Mouse (Mus musculus) liver, embryonic 14.5 days (tissue): ENCODE results near the gene Nsmce3. TPM values are rescaled to one million over a fixed set of nuclear protein-coding genes. Genes with fewer than 3 reads are reported as not detected.

Source experiments
- ATAC-seq: fragments of 200-750 bp; cut with Nextera tagmentation; 2 replicates; pipeline ENCODE4 v1.8.0; 2017; ENCODE audit warnings: moderate number of reproducible peaks, mild to moderate bottlenecking, moderate library complexity; ENCODE audit not compliant: insufficient read depth
- DNase-seq, 3 experiments: peaks; one replicate each; pipeline ENCODE4 v3.0.0-alpha.2; 2012 to 2013; ENCODE audit warnings: low read depth in 3 of 3, low spot score in 3 of 3
- H3K27ac ChIP-seq: fragments of 300-500 bp; sonication (generic); 2 replicates; pipeline ENCODE4 v1.5.1; 2014; ENCODE audit warnings: moderate library complexity, mild to moderate bottlenecking, control low read depth, inconsistent platforms
- H3K27me3 ChIP-seq: fragments of 300-500 bp; sonication (generic); 2 replicates; pipeline ENCODE4 v1.6.1; 2014; ENCODE audit warnings: mild to moderate bottlenecking, low read length, moderate library complexity; ENCODE audit not compliant: control insufficient read depth, insufficient read depth
- H3K36me3 ChIP-seq: fragments of 300-500 bp; sonication (generic); replicated peaks from 2 replicates; pipeline ENCODE4 v1.6.1; 2014; ENCODE audit warnings: low read depth; ENCODE audit not compliant: control insufficient read depth, insufficient read depth
- H3K4me1 ChIP-seq, 2 experiments: fragments of 200-500 bp in 1 of 2; fragments of 300-500 bp in 1 of 2; sonication (generic) in 1 of 2; replicated peaks; 2 replicates each; pipeline ENCODE4 v1.6.1; 2012 to 2014; ENCODE audit warnings: antibody characterized with exemption in 1 of 2, inconsistent platforms in 1 of 2, low read length in 1 of 2; ENCODE audit not compliant: control insufficient read depth in 2 of 2, insufficient read depth in 2 of 2
- H3K4me2 ChIP-seq: fragments of 300-500 bp; sonication (generic); 2 replicates; pipeline ENCODE4 v1.6.1; 2014; ENCODE audit warnings: low read depth, mild to moderate bottlenecking, control low read depth, moderate library complexity
- H3K4me3 ChIP-seq, 2 experiments: fragments of 200-500 bp in 1 of 2; fragments of 300-500 bp in 1 of 2; sonication (generic) in 1 of 2; 2 replicates each; pipeline ENCODE4 v1.5.1; 2012 to 2014; ENCODE audit warnings: low read depth in 2 of 2, low read length in 2 of 2, mild to moderate bottlenecking in 2 of 2, control low read depth in 1 of 2, inconsistent platforms in 1 of 2, moderate library complexity in 1 of 2; ENCODE audit not compliant: insufficient read depth in 1 of 2
- H3K9ac ChIP-seq: fragments of 300-500 bp; sonication (generic); replicated peaks from 2 replicates; pipeline ENCODE4 v1.6.1; 2014; ENCODE audit warnings: mild to moderate bottlenecking, control low read depth, moderate library complexity
- H3K9me3 ChIP-seq: fragments of 300-500 bp; sonication (generic); 2 replicates; pipeline ENCODE4 v1.6.1; 2016; ENCODE audit warnings: low read length, mixed read lengths; ENCODE audit not compliant: control insufficient read depth
- CTCF ChIP-seq: IDR thresholded peaks from 2 replicates; pipeline ENCODE4 v1.5.1; 2016; ENCODE audit warnings: antibody characterized with exemption, low read depth, control low read depth
- EP300 ChIP-seq: IDR thresholded peaks from 2 replicates; pipeline ENCODE4 v1.6.1; 2016; ENCODE audit warnings: antibody characterized with exemption, low read depth
- WGBS: fragments of 180-500 bp; shearing (Covaris S2); extraction: QIAGEN DNeasy Blood & Tissue Kit; methylation state at CpG from one replicate; pipeline ENCODE4 v1.1.7; 2014; ENCODE audit not compliant: insufficient replicate concordance; 5-methylcytosine and 5-hydroxymethylcytosine counted together
- polyA plus RNA-seq, 2 experiments: library from polyadenylated mRNA; depleted of rRNA in 1 of 2; stranded (reverse) in 1 of 2; unstranded in 1 of 2; fragments of >200 nt; fragmentation: Nextera tagmentation in 1 of 2; extraction: Ambion mirVana in 1 of 2; gene quantifications; 2 replicates each; pipeline versions ENCODE4 v1.2.1 to v1.2.3; 2012 to 2014

Gene Nsmce3
- polyA plus RNA-seq, 2 experiments = 3.0 to 5.1 TPM

DNA sequence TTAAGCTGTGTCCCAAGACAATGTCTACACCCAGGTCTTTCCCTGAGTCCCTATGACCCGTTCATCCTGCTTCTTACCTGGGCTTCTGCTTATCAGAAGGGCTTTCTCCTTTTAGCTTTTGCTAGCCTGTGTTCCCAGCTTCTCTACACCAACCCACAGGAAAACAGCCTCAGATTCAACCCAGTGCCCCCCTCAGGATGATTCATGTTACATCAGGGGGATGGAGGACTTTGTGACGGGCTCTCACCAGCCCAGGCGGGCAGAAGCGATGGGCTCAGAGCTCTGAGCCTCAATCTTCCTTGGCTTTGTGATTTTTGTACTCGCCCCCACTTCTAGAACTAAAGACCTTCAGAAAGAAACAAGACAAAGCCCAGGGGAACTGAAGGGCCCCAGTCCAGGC, 51.7 kb downstream of the Nsmce3 start:
- no peak for DNase-seq
- H3K4me1 ChIP-seq = no peaks in the 10 kb centered on the region
- H3K9ac ChIP-seq = no peak overlapping the region
- H3K4me3 ChIP-seq = no peak overlapping the region
- H3K4me2 ChIP-seq = no peak overlapping the region
- TF ChIP-seq CTCF (no peak), EP300 (no peak)
- no peaks in the 10 kb centered on the region for H3K36me3 ChIP-seq
- H3K27me3 ChIP-seq = no peaks in the 10 kb centered on the region
- 56% methylated on average over 5 of the region's 5 CpGs for WGBS
- H3K27ac ChIP-seq = no peak overlapping the region
- ATAC-seq = no peak
- no peaks in the 10 kb centered on the region for H3K9me3 ChIP-seq

DNA sequence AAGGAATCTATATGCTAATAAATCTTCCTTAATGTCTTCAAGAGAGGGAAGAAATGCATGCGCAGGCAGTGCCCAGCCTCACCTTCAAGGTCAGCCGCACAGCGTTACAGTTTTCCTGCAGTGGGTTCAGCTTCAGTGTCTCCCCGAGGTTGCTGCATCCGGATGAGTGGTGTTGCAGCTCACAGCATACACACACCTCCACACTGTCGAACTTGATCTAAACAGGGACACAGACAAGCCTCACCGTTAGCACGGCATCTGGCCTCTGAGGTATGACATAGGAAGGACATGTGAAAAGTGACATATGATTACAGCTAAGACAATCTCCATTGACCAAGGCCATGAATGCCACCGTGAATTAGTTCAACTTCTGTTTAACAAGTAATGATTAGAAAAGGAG, 53.1 kb downstream of the Nsmce3 start:
- 73% methylated on average over 9 of the region's 9 CpGs for WGBS
- no peak for ATAC-seq

More for the DNA sequence above, 53.1 kb downstream of the Nsmce3 start:
- no peak overlapping the region for H3K4me2 ChIP-seq
- no peak overlapping the region for H3K9ac ChIP-seq
- no peaks in the 10 kb centered on the region for H3K4me1 ChIP-seq
- DNase-seq = no peak
- H3K9me3 ChIP-seq = no peaks in the 10 kb centered on the region
- no peaks in the 10 kb centered on the region for H3K36me3 ChIP-seq
- no peak overlapping the region for H3K27ac ChIP-seq
- no peaks in the 10 kb centered on the region for H3K27me3 ChIP-seq
- H3K4me3 ChIP-seq = no peak overlapping the region
- no peak for TF ChIP-seq CTCF
- TF ChIP-seq EP300 = no peak
